ENCODE assay signal across 8 mouse cellular contexts in genomic region chr5:134555463-134556164, GRCm38 (mm10). TPM values are rescaled to one million over a fixed set of nuclear protein-coding genes. Genes with fewer than 3 reads are reported as not detected.
A peak's percentile ranks its signal among the peaks of the same experiment; 100 is the strongest.
DNase-seq lines count a peak whose midpoint lies in the region; ATAC-seq lines count a peak whose summit lies in the region.

No protein-coding gene starts in this region.

- H3K4me1 ChIP-seq in forebrain, embryonic 11.5 days (replicated peaks; ENCODE audit: control insufficient read depth, insufficient read depth, low read length) = peaks cover 16% of the 10 kb centered on the region
- H3K4me1 ChIP-seq in heart, embryonic 13.5 days = peaks cover 31% of the 10 kb centered on the region
- peaks cover 10% of the 10 kb centered on the region for H3K4me1 ChIP-seq in kidney, embryonic 14.5 days (ENCODE audit: control insufficient read depth, insufficient read depth, low read length)

- no peak overlapping the region for H3K27ac ChIP-seq in forebrain, embryonic 11.5 days (ENCODE audit: low read depth, low read length)
- H3K27ac ChIP-seq in heart, embryonic 13.5 days (replicated peaks) = peak overlapping the region; percentile 49
- H3K27ac ChIP-seq in kidney, embryonic 14.5 days (ENCODE audit: low read depth, low read length) = no peak overlapping the region

- WGBS in forebrain, embryonic 11.5 days = 17% methylated on average over 20 of the region's 20 CpGs
- WGBS in heart, embryonic 13.5 days = 10% methylated on average over 20 of the region's 20 CpGs
- 12% methylated on average over 20 of the region's 20 CpGs for WGBS in kidney, embryonic 14.5 days

- no peaks in the 10 kb centered on the region for H3K27me3 ChIP-seq in forebrain, embryonic 11.5 days (ENCODE audit: control insufficient read depth, insufficient read depth, low read length)
- no peaks in the 10 kb centered on the region; the same call in 1 of the 2 replicates for H3K27me3 ChIP-seq in heart, embryonic 13.5 days (replicated peaks)
- no peaks in the 10 kb centered on the region for H3K27me3 ChIP-seq in kidney, embryonic 14.5 days (ENCODE audit: control insufficient read depth, insufficient read depth, low read length)

- peak; percentile 76 for DNase-seq in layer of hippocampus, adult 11-12 months (ENCODE audit: low spot score)
- DNase-seq in layer of hippocampus, adult 9-10 months (ENCODE audit: low spot score) = no peak
- peak; percentile 89 for DNase-seq in forebrain, embryonic 11.5 days (ENCODE audit: low spot score)
- peak; percentile 74 for DNase-seq in liver
- peak; percentile 81 for DNase-seq in neural tube, embryonic 10.5 days (ENCODE audit: extremely low spot score, low spot score)
- peak; percentile 16 to 28 for DNase-seq in thymus, postnatal 10 days (ENCODE audit: low spot score in 2 of 2)

- H3K4me3 ChIP-seq in forebrain, embryonic 11.5 days (ENCODE audit: low read depth, low read length) = no peak overlapping the region
- H3K4me3 ChIP-seq in heart, embryonic 13.5 days = 0 out of 2 replicates have a peak overlapping the region, but pooled peaks have one; percentile 5
- H3K4me3 ChIP-seq in kidney, embryonic 14.5 days (ENCODE audit: low read length) = no peak overlapping the region

- H3K36me3 ChIP-seq in forebrain, embryonic 11.5 days (ENCODE audit: control insufficient read depth, insufficient read depth, low read length) = no peaks in the 10 kb centered on the region
- H3K36me3 ChIP-seq in heart, embryonic 13.5 days = no peaks in the 10 kb centered on the region
- H3K36me3 ChIP-seq in kidney, embryonic 14.5 days (ENCODE audit: control insufficient read depth, insufficient read depth, low read length) = no peaks in the 10 kb centered on the region

- H3K4me2 ChIP-seq in forebrain, embryonic 11.5 days (ENCODE audit: low read depth, low read length, severe bottlenecking) = peak overlapping the region; percentile 35
- peak overlapping the region; percentile 43 for H3K4me2 ChIP-seq in heart, embryonic 13.5 days
- peak overlapping the region; percentile 15; the same call in 1 of the 2 replicates for H3K4me2 ChIP-seq in kidney, embryonic 14.5 days (replicated peaks; ENCODE audit: low read depth, low read length)

- no peak overlapping the region; the same call in 1 of the 2 replicates for H3K9ac ChIP-seq in forebrain, embryonic 11.5 days (ENCODE audit: low read length)
- H3K9ac ChIP-seq in heart, embryonic 13.5 days = no peak overlapping the region
- H3K9ac ChIP-seq in kidney, embryonic 14.5 days (ENCODE audit: low read depth, low read length) = no peak overlapping the region

- H3K9me3 ChIP-seq in forebrain, embryonic 11.5 days (ENCODE audit: control insufficient read depth, low read length) = no peaks in the 10 kb centered on the region
- no peaks in the 10 kb centered on the region for H3K9me3 ChIP-seq in heart, embryonic 13.5 days
- no peaks in the 10 kb centered on the region for H3K9me3 ChIP-seq in kidney, embryonic 14.5 days (ENCODE audit: control insufficient read depth, low read length)

- 0 out of 2 replicates have a peak, but pooled peaks have one; percentile 22 for ATAC-seq in forebrain, embryonic 11.5 days (replicated peaks; ENCODE audit: low FRiP score)
- no peak for ATAC-seq in heart, embryonic 13.5 days (ENCODE audit: extremely low read depth, insufficient number of reproducible peaks, low FRiP score, low TSS enrichment)
- ATAC-seq in kidney, embryonic 14.5 days (ENCODE audit: low FRiP score, low TSS enrichment) = peak; percentile 45

RNA-seq across cellular contexts. Expression of gene Clip2, which starts 3.4 kb away (rescaled TPM):
- polyA plus RNA-seq in forebrain, embryonic 11.5 days (2014; fragmentation: Nextera tagmentation; extraction: Ambion mirVana) = 6.1 and 6.8 TPM in 2 replicates
- 1.5 and 2.0 TPM in 2 replicates for polyA plus RNA-seq in heart, embryonic 13.5 days (2015; fragmentation: Nextera tagmentation; extraction: Ambion mirVana)
- polyA plus RNA-seq in kidney, embryonic 14.5 days (2014; fragmentation: Nextera tagmentation; extraction: Ambion mirVana) = 3.7 and 4.4 TPM in 2 replicates

RNA-seq across cellular contexts. Expression of gene Syna, which starts 4.4 kb away (rescaled TPM):
- polyA plus RNA-seq in forebrain, embryonic 11.5 days (2014; fragmentation: Nextera tagmentation; extraction: Ambion mirVana) = not detected in 2 replicates
- polyA plus RNA-seq in heart, embryonic 13.5 days (2015; fragmentation: Nextera tagmentation; extraction: Ambion mirVana) = not detected in 2 replicates
- polyA plus RNA-seq in kidney, embryonic 14.5 days (2014; fragmentation: Nextera tagmentation; extraction: Ambion mirVana) = 0.14 TPM in 1 of 2 replicates, not detected in the other

RNA-seq across cellular contexts. Expression of gene Rfc2, which starts 25.6 kb away (rescaled TPM):
- polyA plus RNA-seq in forebrain, embryonic 11.5 days (2014; fragmentation: Nextera tagmentation; extraction: Ambion mirVana) = 375 and 391 TPM in 2 replicates
- 196 and 200 TPM in 2 replicates for polyA plus RNA-seq in heart, embryonic 13.5 days (2015; fragmentation: Nextera tagmentation; extraction: Ambion mirVana)
- polyA plus RNA-seq in kidney, embryonic 14.5 days (2014; fragmentation: Nextera tagmentation; extraction: Ambion mirVana) = 309 and 333 TPM in 2 replicates

RNA-seq across cellular contexts. Expression of gene Lat2, which starts 59.2 kb away (rescaled TPM):
- polyA plus RNA-seq in forebrain, embryonic 11.5 days (2014; fragmentation: Nextera tagmentation; extraction: Ambion mirVana) = 2.2 and 3.8 TPM in 2 replicates
- 2.2 and 2.8 TPM in 2 replicates for polyA plus RNA-seq in heart, embryonic 13.5 days (2015; fragmentation: Nextera tagmentation; extraction: Ambion mirVana)
- polyA plus RNA-seq in kidney, embryonic 14.5 days (2014; fragmentation: Nextera tagmentation; extraction: Ambion mirVana) = 1.8 and 2.2 TPM in 2 replicates
